Mouse (Mus musculus) heart, adult 2 months (tissue): ENCODE measurements at regions not wholly inside any gene's neighbourhood (a gene's known extent, or its start where the extent isn't known, plus 50 kb on each side); places are given as distances from the start of the nearest gene placed in this dataset.

Source experiments
- DNase-seq, 2 experiments: peaks; one replicate each; pipeline ENCODE4 v3.0.0; 2021
- H3K27ac ChIP-seq: fragments of 200-600 bp; 2 replicates; pipeline ENCODE4 v1.8.1; 2022
- H3K27me3 ChIP-seq: fragments of 200-500 bp; 2 replicates; pipeline ENCODE4 v1.6.1; 2012; ENCODE audit warnings: mild to moderate bottlenecking, low read length, inconsistent platforms, mixed read lengths; ENCODE audit not compliant: control insufficient read depth, insufficient read depth
- H3K36me3 ChIP-seq: fragments of 200-500 bp; 2 replicates; pipeline ENCODE4 v1.6.1; 2012; ENCODE audit warnings: low read length, inconsistent platforms; ENCODE audit not compliant: control insufficient read depth, insufficient read depth
- H3K4me1 ChIP-seq: fragments of 200-500 bp; 2 replicates; pipeline ENCODE4 v1.6.1; 2011; ENCODE audit warnings: low read length; ENCODE audit not compliant: control insufficient read depth, insufficient read depth
- H3K4me3 ChIP-seq: fragments of 200-600 bp; 2 replicates; pipeline ENCODE4 v1.8.1; 2022
- H3K79me2 ChIP-seq: fragments of 200-500 bp; replicated peaks from 2 replicates; pipeline ENCODE4 v1.6.1; 2012; ENCODE audit warnings: mild to moderate bottlenecking, inconsistent platforms, low read length, moderate library complexity, mixed read lengths; ENCODE audit not compliant: control insufficient read depth, insufficient read depth
- H3K9ac ChIP-seq: fragments of 200-500 bp; 2 replicates; pipeline ENCODE4 v1.6.1; 2012; ENCODE audit warnings: low read depth, mild to moderate bottlenecking, control low read depth, inconsistent platforms, low read length, mixed read lengths
- CTCF ChIP-seq: fragments of 200-600 bp; IDR thresholded peaks from 2 replicates; pipeline ENCODE4 v1.8.1; 2022; ENCODE audit warnings: antibody characterized with exemption, mild to moderate bottlenecking, moderate library complexity
- EP300 ChIP-seq: fragments of 200-500 bp; IDR thresholded peaks from 2 replicates; pipeline ENCODE4 v1.6.1; 2011; ENCODE audit warnings: low read depth, low read length, control low read depth; ENCODE audit not compliant: insufficient read depth
- POLR2A ChIP-seq: fragments of 200-500 bp; IDR thresholded peaks from 2 replicates; pipeline ENCODE4 v1.6.1; 2011; ENCODE audit warnings: mild to moderate bottlenecking, low read depth, low read length, control low read depth; ENCODE audit not compliant: insufficient read depth
- WGBS: fragments of 180-500 bp; shearing (Covaris S2); methylation state at CpG from one replicate; pipeline ENCODE4 v1.1.7; 2018; 5-methylcytosine and 5-hydroxymethylcytosine counted together
- intact Hi-C: fragments of 180-260 bp; cut with DNase I; formaldehyde crosslinking; loops from one replicate; pipeline ENCODE4 v1.15.1; 2025

DNA sequence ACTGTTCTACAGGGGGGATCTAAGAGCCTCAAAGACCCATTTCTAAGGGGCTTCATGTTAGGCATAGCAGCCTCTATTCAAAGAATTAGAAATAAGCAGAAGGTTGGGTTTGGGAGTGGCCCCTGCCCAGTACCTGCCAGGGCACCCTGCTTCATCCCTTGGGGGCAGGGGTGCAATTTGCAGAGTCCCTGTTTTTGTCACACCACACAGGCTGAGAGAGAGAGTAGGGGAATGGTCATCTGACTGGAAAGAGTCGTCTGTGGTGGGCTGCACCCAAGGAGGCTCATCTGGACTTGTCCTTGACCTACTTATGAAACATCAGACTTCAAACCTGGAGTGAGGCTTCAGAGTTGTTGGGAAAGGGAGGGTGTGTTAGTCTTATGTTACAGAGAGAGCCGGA lies 382.3 kb downstream of the Vrk1 start:
- WGBS = 67% methylated on average over 2 of the region's 2 CpGs
- no peak overlapping the region for H3K9ac ChIP-seq
- H3K4me3 ChIP-seq = no peak overlapping the region
- H3K27me3 ChIP-seq = no peaks in the 10 kb centered on the region
- no peak for TF ChIP-seq POLR2A
- TF ChIP-seq CTCF = no peak
- no peak for TF ChIP-seq EP300
- H3K79me2 ChIP-seq = no peaks in the 10 kb centered on the region
- intact Hi-C loops = no loop called here
- no peaks in the 10 kb centered on the region for H3K4me1 ChIP-seq
- DNase-seq = no peak
- no peaks in the 10 kb centered on the region for H3K36me3 ChIP-seq
- no peak overlapping the region for H3K27ac ChIP-seq

DNA sequence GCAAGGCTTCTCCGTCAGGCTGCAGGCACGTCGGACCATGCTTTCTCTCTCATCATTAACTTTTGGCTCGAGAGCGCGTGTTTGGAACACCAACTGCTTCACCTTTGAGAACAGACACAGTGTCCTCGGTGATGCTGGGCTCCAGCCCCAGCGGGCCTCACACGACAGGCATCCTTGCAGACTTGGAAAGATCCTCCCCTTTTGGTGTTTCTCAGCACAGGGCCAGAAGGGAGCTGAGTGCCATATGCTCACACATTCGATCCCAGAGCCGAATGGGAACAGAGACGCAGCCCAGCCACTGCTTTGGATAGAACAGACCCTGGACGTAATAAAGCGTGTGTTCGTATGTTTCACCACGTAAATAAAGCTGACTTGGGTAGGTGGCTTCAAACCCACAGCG lies 389.1 kb downstream of the Vrk1 start:
- DNase-seq = no peak
- Histone ChIP-seq H3K27me3 (no peaks in the 10 kb centered on the region), H3K9ac (no peak overlapping the region), H3K79me2 (no peaks in the 10 kb centered on the region), H3K27ac (no peak overlapping the region), H3K4me3 (no peak overlapping the region), H3K4me1 (no peaks in the 10 kb centered on the region), H3K36me3 (no peaks in the 10 kb centered on the region)
- TF ChIP-seq CTCF = no peak
- TF ChIP-seq POLR2A = no peak
- TF ChIP-seq EP300 = no peak
- 84% methylated on average over 17 of the region's 17 CpGs for WGBS
- intact Hi-C loops = no loop called here

DNA sequence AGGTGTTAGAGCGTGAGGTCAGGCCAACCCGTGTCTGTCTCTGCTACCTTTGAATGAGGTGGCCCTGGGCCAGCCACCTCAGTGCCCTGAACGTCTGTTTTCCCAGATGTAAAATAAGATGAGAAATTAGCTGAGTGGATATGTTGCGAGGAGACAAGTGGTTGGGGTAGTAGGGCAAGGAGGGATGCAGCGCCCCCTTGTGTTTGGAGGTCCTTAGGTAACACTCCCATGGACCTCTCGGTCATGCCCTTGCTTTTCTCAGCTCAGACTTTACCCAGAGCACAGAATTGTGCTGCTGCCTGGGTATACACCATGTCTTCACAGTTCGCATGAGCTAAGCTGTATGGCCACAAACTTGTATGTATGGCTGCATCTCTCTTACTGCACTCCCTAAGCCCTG lies 401.0 kb downstream of the Vrk1 start:
- 87% methylated on average over 7 of the region's 7 CpGs for WGBS
- Histone ChIP-seq H3K27ac (no peak overlapping the region), H3K36me3 (no peaks in the 10 kb centered on the region), H3K27me3 (no peaks in the 10 kb centered on the region), H3K79me2 (no peaks in the 10 kb centered on the region), H3K4me1 (no peaks in the 10 kb centered on the region), H3K9ac (no peak overlapping the region), H3K4me3 (no peak overlapping the region)
- no peak for DNase-seq
- no peak for TF ChIP-seq EP300
- no peak for TF ChIP-seq CTCF
- TF ChIP-seq POLR2A = no peak
- intact Hi-C loops = no loop called here

DNA sequence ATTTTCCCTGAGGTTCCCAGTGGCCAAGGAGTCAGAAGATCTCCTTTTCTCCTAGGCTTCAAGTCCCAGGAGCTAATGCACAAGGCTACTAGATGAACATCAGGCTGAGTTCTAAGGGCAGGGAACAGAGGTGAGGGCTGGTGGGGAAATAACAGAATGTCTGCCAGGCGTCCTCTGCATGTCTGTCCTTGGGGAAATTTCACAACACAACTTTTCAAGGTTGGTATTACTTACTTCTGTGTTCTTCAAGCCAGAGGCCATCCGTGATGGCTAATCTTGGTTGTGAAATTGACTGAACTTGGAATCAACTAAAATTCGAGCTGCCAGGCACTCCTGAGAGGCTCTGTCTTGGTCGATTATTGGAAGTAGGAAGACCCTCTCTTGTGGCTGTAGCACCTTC lies 416.6 kb downstream of the Vrk1 start:
- intact Hi-C loops = no loop called here
- H3K27ac ChIP-seq = no peak overlapping the region
- no peak overlapping the region for H3K9ac ChIP-seq
- H3K4me1 ChIP-seq = no peaks in the 10 kb centered on the region
- H3K4me3 ChIP-seq = no peak overlapping the region
- TF ChIP-seq POLR2A = no peak
- no peaks in the 10 kb centered on the region for H3K79me2 ChIP-seq
- 65% methylated on average over 4 of the region's 4 CpGs for WGBS
- no peaks in the 10 kb centered on the region for H3K27me3 ChIP-seq
- DNase-seq = no peak
- no peaks in the 10 kb centered on the region for H3K36me3 ChIP-seq

DNA sequence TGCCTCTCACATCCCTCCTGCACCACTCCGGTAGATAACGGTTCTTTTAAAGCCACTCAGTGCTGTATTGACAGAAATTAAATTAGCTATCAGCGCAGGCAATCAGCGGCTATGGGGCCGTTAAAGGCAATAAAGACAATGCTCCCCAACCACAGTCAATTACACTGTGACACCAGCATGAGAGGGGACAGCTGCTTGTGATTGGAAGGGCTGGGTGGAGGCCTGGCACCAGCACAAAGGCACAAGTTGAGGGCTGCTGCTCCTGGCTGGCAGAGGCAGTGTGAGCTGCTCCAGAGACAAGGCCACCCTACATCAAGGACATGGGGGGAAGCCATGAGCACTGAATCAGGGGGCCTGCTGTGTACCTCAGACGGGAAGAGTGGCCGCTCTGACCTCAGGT lies 420.0 kb downstream of the Vrk1 start:
- Histone ChIP-seq H3K36me3 (no peaks in the 10 kb centered on the region), H3K79me2 (no peaks in the 10 kb centered on the region), H3K4me3 (no peak overlapping the region), H3K27ac (no peak overlapping the region), H3K27me3 (no peaks in the 10 kb centered on the region), H3K9ac (no peak overlapping the region), H3K4me1 (no peaks in the 10 kb centered on the region)
- intact Hi-C loops = no loop called here
- TF ChIP-seq POLR2A (no peak), CTCF (no peak), EP300 (no peak)
- DNase-seq = no peak
- 67% methylated on average over 7 of the region's 7 CpGs for WGBS

DNA sequence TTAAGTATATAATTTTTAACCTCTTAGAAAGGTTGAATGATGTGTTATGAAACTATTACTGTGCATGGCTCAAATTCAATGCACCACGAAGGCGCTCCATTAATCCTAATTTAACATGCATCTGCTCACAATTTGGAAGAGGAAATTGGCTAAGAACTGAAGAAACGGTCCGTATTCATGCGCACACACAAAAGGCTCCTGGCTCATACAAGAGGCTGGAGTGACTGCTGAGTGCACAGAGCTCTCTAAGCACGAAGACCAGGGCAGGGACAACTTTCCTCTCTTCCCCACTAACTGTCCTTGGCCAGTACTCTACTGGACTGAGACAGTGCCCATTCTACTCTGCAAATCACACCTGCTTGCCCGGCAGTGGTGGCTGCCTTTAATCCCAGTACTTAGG lies 435.1 kb downstream of the Vrk1 start:
- Histone ChIP-seq H3K27ac (no peak overlapping the region), H3K27me3 (no peaks in the 10 kb centered on the region), H3K9ac (no peak overlapping the region), H3K4me3 (no peak overlapping the region), H3K79me2 (no peaks in the 10 kb centered on the region), H3K4me1 (no peaks in the 10 kb centered on the region), H3K36me3 (no peaks in the 10 kb centered on the region)
- TF ChIP-seq EP300 (no peak), CTCF (no peak), POLR2A (no peak)
- no peak for DNase-seq
- intact Hi-C loops = no loop called here
- 77% methylated on average over 7 of the region's 7 CpGs for WGBS
